Mouse (Mus musculus) cerebellum, adult 2 months (tissue): ENCODE data around the gene Hsf4.

Experiments used
- CTCF ChIP-seq: fragments of 200-500 bp; IDR thresholded peaks from 2 replicates; pipeline ENCODE4 v1.5.1; 2011; ENCODE audit warnings: low read depth, mild to moderate bottlenecking, control low read depth, low read length, moderate library complexity, borderline replicate concordance; ENCODE audit not compliant: insufficient read depth
- POLR2A ChIP-seq: fragments of 200-500 bp; IDR thresholded peaks from 2 replicates; pipeline ENCODE4 v1.6.1; 2011; ENCODE audit warnings: low read length, control low read depth, borderline replicate concordance; ENCODE audit not compliant: insufficient read depth

DNA sequence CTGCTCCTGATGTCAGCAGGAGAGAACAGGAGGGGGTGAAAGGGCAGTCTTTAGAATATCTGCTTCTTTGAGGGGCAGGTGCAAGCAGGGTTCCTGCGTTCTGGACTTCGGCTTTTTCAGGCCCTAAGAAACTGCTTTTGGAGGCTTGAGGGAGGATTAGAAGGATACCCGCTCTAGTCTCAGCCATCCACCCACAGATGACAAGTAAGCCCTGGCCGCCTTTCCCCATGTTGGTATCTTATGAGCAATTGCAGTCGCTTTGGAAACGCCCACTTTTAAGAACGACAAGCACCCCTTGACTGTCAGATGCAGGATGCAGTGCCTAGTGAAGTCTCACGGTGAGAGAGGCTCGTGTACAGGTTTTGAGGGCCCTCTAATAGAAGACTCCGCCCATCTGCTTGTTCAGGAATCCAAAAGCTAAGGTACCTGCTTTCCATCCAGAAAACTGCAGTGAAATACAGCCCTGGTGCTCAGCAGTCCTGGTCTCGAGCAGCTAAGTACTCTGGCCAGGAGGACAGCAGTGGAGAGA is 49.1 kb downstream of the Hsf4 start:
- TF ChIP-seq CTCF (no peak), POLR2A (no peak)
